Mouse (Mus musculus) heart, embryonic 14.5 days (tissue): ENCODE data around the gene Ltn1. TPM values are rescaled to one million over a fixed set of nuclear protein-coding genes. Genes with fewer than 3 reads are reported as not detected.

Experiments used
- polyA plus RNA-seq: library from polyadenylated mRNA; unstranded; fragments of >200 nt; fragmentation: Nextera tagmentation; extraction: Ambion mirVana; gene quantifications from 2 replicates; pipeline ENCODE4 v1.2.1, GENCODE M21; 2014

Ltn1 gene
- polyA plus RNA-seq, 1 experiment from 2014 or later: 24.6 TPM

Other genes starting within 250 kb of the Ltn1 start
- 31.2 and 31.5 TPM in 2 replicates for gene N6amt1, start 78.4 kb downstream of the Ltn1 start, polyA plus RNA-seq
- gene Rwdd2b, start 8.0 kb upstream of the Ltn1 start, polyA plus RNA-seq: 11.0 and 12.3 TPM in 2 replicates
- 39.1 and 45.9 TPM in 2 replicates for gene Usp16, start 22.1 kb upstream of the Ltn1 start, polyA plus RNA-seq
- 308 and 311 TPM in 2 replicates for gene Cct8, start 63.3 kb upstream of the Ltn1 start, polyA plus RNA-seq
- 0.59 and 0.70 TPM in 2 replicates for gene Map3k7cl, start 120.7 kb upstream of the Ltn1 start, polyA plus RNA-seq